Mouse (Mus musculus) R1 (cell line): ENCODE measurements around the gene Sgk1.

Experiments
- DNase-seq: peaks from one replicate; pipeline ENCODE4 v3.0.0-alpha.2; 2018; ENCODE audit warnings: low read depth, low spot score

The Sgk1 gene

DNA sequence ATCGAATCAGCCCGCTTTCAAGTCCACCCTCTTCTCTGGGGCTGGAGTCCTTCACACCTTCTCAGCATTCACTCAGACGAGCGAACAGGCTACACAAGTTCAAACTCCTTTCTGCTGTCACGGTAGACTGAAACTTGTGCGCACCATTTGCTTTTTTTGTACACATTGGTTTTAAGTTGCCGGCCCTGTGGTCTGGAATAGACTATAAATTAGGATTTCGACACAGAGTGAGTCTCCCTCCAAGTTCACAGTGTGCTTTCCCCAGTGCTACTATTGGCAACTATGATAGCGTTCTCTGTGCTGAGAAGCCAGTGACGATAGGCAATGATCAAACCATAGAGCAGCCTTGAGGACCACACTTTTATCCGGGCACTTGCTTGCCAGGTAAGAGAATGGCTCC, 91.7 kb downstream of the Sgk1 start:
- DNase-seq, result no peak

DNA sequence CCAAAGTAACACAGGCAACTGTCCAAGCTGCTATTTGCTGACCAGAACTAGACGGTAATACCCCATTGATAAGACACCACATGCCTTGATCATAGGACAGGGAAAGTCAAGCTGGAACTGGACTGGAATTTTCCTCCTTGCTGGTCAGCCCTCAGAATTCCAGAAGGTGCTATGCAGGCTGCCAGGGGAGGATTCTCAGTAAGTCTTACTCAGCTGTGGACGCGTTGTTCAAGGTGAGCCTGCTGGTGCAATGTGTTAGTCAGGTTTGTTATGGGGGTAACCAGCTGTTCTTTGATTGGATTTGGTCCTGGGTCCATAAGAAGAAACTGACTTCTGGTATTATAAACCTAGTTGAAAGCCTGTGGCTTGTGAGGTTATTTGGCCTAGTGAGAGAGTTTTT, 92.8 kb downstream of the Sgk1 start:
- DNase-seq, result no peak

DNA sequence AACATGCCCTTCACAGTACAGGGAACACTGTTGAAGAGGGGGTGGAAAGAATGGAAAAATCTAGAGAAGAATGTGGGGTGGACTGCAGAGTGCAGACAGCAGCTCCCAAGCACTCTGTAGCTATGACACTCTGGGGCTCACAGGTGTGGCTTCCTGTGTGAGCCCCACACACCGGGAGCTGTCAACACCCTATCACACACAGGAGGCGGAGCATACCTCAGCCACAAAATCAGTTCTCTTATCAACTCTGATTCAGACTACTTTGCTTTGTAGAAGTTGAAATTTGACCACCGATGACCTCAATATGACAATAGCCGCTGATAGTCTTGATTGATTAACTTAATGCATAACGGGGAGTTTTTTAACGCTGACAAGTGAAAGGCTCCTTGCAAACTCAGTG, 93.4 kb downstream of the Sgk1 start:
- DNase-seq, result no peak

DNA sequence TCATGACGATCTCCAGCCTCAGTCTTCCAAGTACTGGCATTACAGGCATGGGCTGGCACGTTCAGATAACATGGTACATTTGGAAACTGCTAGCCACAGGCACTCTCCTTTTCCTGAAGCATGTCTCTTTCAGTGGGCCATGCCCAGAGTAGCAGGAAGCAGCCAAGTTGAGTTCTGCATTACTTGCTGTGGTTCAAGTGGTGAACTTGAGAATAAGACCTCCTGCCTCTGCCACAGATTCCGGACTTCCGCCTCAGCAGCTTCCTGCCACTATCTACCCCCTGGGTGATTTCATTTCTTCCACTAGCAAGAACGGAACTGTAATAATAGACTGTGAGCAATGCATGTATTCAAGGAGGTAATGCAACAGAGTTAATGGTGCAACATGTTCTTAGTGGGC, 94.3 kb downstream of the Sgk1 start:
- DNase-seq, result no peak

DNA sequence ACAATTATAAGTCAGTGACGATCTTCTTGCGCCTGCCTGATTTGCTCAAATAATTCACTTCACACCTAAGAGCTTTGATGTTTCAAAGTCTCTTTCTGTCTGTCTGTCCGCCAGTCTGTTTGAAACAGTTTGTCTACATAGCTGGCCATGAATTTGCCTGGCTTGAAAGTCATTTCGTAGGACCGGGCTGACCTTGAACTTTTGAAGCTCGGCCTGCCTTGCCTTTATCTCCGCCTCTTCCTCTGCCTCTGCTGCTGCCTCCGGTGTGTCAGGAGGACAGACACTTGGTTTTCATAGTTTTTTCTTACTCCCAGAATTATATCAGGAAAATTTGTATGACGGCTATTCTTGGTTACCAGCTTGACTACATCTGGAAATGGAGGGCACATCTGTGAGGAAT, 96.4 kb downstream of the Sgk1 start:
- peak; percentile 92 for DNase-seq

DNA sequence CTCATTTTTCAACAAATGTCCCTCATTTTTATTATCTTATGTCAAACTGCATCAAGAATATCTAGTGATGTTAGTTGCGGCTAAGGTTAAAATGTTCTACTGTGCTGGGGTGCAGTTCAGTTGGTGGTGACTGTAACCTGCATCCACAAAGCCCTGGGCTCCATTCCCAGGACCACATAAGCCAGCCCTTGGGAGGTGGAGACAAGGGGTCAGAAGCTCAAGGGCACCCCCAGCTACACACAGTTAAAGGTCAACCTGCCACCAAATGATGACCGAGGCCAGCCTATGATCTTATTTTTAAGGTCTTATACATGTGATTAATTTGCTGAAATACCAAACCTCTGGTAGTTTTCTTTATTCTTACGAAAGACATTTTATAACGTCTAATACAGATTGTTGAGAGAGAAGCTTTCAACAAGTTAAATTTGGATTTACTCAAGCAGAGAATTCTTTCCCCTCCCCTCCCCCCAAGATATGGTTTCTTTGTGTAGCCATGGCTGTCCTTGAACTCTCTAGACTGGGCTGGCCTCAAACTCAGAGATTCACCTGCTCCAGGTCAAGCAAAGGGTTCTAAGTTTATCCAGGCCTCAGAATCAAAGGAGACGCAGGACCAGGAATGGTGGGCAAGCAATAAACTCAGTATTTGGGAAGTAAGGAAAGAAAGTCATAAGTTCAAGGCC, 97.4 kb downstream of the Sgk1 start:
- peak; percentile 84 for DNase-seq

DNA sequence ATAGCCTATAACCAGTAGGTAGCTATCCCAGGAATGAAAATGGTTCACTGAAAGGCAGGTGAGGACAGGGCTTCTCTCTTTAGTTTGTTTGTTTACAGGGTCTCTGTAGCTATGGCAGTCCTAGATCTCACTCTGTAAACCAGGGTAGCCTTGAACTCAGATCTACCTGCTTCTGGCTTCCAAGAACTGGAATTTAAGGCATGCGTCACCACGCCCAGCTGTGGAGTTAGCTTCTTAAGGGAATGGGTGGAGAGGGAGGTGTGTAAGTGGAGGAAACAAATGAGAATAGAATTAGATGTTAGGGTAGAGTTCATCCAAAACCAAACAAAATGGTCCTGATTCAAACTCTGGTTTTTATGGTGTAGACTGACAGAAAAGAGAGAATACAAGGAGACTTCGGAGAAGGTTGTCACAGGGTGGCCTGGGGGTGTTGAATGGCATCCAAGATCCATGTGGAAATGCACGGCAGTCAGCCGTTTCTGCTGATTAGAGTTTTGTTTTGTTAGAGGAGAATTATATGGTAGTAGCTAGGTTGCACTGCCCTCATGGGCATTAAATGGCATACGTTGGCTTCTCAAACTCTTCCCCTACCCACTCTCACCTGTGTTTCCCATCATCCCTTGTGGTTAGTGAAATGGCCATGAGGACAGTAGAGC, 98.9 kb downstream of the Sgk1 start:
- peak; percentile 98 for DNase-seq

DNA sequence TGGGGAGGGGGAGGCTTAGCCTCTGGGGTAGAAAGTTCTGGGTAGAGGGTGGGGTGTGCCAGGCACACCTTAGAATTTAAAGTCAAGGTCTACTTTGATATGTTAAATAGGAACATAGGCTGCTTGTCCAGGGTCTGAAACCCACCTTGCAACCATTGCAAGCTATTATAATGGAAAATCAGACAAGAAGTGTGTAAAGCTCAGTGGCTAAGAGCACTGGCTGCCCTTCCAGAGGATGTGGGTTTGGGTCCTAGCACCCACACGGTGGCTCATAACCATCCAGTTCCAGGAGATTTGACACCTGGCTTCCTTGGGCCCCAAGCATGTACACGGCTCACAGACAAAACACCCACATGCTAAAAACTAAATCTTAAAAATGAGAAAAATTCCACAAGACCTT, 100.3 kb downstream of the Sgk1 start:
- DNase-seq, result peak; percentile 69

DNA sequence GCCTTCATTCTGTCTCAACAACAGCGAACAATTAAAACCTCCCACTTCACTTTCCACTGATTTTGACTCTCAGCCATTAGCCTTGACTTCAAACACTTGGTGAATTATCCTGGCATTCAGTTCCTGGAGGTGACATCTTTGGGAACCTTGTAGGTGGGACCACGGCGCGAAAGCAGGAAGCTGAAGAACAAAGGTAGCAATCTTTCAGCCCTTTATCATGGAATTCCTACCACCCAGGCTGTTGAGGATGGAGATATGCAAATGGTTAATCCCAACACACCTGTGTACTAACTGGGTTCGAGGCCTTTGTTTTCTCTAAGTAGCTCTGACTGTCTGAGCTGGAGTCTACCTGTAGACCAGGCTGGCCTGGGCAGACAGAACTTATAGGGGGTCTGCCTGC, 106.5 kb downstream of the Sgk1 start:
- DNase-seq, result peak; percentile 97

DNA sequence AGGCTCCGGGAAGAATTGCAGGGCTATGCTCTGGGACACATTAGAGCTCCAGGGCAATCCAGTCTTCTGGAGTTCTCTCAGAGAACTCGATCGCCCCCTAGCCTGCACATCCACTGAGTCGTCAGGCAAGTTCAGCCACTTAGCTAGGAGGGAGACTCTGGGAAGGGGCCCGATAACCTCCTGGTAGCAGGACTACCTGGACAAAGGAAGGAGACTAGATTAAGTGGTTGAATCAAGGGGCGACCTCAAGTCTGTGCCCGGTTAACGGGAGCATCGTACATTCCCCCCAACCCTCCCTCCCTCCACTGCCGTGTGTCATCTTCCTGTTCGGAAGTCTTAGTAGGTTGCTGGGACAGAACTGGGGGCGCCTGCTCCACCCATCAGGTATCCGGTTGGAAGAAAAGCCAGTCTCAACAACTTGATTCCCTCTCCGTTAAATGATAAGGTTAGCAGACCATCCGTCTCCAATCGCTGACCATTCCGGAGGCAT, 109.4 kb downstream of the Sgk1 start:
- DNase-seq, result peak; percentile 92

DNA sequence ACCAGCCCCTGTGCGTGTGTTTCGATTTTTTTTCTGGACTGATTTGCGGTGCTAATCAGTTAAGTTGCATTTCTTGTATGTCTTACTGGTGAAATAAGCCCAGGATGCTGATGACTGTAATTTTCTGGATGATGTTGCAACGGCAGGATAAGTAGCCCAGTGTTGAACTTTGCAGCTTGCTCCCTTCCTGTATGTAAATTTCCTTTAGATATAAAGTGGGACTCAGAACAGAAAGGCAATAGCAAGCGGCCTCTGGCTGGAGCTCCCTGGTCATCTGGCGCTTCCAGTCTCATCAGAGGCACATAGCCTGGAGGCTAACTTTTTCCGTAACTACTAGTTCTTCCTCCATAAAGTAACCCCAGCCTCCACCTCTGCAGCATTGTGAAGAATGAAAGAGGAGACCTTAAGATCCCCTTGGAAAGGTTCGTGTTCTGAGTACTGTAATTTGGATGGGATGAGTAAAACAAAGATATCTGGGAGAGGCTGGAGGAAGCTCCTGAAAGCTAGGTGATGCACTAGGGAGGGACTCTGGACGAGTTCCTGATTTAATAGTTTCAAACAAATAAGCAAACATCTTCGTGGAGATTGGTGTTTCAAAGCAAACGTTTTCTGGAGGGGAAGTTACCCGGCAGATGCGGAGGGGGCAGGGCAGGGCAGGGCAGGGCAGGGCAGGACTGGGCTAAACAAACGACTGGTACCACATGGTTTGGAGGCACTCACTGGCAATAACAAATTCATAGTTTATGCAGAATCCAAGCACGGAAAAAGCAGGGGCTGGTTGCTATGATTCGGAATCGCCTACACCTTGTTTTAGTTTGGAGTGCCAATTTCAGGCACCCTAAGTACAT, 110.2 kb downstream of the Sgk1 start:
- DNase-seq, result no peak

DNA sequence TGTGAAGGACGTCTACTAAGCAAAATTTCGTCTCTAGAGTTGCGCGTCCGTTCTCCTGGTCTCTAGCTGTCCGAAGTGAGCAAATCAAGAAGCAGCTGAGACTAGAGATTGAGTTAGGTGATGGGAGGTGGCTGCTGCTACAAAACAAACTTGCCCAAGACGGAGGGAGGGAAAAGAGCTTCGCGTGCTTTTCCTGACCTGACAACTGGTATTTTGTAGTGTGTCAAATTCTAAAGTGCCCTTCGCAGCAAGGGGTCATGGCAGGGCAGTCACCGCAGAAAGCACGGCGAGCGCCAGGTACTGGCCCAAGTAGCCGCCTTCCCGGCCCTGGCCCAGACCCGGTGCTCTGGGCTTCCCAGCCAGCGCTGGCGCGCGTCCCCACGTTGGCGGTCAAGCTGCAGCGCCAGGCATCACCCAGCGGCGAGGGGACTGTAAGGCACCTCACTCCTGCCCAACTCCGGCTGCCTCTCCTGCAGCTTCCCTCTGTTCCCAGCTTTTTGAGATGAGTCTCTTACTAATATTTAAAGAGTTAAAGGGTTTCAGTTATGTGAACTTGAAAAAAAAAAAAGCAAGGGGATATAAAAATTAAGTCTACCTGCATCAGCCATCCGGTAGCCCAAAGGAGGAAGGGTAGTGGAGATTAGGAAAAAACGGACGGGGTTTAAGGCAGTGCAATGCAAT, 111.0 kb downstream of the Sgk1 start:
- DNase-seq, result peak; percentile 79

DNA sequence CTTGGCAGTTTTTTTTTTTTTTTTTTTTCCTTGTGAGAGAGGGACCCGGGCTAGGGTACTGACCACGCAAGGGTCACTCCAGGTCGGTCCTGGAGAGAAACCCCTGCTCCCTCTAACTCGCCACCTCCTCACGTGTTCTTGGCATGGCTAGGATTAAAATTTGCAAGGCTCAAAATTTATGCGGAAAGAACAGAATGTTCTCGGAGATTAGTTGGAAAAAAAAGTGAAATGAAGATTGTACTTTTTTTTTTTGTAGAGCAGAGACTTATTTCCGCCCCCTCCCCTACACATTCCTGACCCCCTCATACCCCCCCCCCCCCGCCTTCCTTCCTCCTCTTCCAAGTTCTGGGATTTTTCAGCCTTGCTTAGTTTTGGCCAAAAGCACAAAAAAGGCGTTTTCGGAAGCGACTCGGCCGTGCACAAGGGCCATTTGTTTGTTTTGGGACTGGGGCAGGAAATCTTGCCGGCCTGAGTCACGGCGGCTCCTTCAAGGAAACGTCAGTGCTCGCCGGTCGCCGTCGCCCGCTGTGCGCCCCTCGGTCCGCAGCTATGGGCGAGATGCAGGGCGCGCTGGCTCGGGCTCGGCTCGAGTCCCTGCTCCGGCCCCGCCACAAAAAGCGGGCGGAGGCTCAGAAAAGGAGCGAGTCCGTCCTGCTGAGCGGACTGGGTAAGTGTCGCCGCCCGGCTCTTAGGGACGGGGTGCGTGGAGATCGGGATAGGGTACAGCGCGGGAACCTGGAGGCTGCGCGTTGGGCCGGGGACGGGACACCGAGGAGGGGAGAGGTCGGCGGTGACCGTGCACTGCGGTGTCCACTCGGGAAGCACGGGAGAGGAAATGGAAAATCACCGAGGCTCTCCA, 111.8 kb downstream of the Sgk1 start:
- no peak for DNase-seq

DNA sequence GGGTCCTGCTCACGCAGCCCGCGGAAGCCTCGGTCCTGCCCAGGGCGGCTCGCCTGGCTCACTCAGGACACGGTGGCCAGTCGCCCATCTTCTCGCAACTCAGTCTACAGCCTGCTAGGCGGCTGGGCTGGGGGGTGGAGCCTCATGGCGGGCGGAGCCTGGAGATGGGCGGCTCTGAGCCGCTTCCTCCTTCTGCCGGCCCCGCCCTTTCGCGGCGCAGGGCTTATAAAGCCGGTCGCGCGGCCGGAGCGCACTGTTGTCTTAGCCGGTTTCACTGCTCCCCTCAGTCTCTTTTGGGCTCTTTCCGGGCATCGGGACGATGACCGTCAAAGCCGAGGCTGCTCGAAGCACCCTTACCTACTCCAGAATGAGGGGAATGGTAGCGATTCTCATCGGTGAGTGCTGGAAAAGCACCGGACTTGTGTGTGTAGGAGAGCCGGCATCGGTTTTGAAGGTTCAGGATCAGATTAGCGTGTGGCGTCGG, 112.5 kb downstream of the Sgk1 start:
- peak; percentile 91 for DNase-seq

DNA sequence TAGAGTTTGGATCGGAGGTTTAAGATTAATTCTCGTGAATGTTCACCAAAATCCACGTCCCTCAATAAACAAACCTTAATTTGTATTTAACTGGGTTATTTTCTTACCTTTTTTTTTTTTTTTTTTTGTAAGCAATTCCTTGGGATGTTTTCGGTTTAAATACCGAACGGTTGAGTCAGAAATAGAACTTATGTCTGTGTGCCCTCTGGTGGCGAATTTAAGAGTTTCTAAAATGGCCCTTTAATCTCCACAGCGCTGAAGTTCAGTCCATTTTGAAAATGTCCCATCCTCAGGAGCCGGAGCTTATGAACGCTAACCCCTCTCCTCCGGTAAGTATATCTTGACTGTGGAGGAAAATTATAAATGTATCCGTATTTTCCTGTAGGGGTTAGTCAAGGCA, 113.2 kb downstream of the Sgk1 start:
- peak; percentile 79 for DNase-seq

DNA sequence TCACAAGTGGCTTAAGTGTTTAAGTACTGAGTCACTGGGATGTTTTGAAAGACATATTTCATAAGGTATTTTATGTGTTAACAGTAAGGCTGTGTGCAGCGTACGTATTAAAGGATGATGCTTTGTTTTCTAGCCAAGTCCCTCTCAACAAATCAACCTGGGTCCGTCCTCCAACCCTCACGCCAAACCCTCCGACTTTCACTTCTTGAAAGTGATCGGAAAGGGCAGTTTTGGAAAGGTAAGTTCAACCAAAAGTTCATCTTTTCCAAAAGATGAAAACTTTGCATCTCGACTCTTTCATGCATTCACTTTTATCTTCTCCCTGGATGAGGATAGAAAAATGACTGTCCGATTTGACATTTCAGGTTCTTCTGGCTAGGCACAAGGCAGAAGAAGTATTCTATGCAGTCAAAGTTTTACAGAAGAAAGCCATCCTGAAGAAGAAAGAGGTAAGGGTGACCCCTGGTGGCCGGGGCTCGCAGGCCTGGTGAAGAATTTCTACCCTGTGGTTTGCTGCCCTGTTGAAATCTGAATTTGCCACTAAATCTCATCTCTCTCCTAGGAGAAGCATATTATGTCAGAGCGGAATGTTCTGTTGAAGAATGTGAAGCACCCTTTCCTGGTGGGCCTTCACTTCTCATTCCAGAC, 113.8 kb downstream of the Sgk1 start:
- DNase-seq, result peak; percentile 69

DNA sequence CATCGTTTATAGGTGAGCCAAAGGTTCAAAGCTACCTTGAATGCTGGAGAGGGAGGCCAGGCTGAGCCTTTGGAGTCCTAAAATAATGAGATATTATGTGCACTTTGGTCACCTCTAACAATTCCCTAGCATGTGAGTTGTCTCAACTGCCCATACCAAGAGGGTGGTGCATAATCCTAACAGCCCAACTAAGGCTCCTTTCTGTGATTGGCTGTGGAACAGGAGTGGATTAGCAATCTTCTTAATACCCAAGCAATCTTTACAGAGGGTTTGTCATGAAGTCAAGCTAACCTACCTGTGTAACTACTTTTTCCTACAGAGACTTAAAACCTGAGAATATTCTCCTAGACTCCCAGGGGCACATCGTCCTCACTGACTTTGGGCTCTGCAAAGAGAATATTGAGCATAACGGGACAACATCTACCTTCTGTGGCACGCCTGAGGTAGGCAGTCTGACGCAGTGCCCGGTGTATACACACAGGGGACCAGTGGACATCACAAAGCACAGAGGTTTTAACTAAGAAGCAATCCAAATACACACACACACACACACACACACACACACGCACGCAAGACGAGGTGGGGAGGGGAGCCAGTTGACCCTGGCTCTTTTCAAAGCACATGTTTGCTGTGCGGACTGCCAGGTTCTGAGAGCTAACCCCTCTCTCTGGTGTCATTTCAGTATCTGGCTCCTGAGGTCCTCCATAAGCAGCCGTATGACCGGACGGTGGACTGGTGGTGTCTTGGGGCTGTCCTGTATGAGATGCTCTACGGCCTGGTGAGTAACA, 114.9 kb downstream of the Sgk1 start:
- no peak for DNase-seq

DNA sequence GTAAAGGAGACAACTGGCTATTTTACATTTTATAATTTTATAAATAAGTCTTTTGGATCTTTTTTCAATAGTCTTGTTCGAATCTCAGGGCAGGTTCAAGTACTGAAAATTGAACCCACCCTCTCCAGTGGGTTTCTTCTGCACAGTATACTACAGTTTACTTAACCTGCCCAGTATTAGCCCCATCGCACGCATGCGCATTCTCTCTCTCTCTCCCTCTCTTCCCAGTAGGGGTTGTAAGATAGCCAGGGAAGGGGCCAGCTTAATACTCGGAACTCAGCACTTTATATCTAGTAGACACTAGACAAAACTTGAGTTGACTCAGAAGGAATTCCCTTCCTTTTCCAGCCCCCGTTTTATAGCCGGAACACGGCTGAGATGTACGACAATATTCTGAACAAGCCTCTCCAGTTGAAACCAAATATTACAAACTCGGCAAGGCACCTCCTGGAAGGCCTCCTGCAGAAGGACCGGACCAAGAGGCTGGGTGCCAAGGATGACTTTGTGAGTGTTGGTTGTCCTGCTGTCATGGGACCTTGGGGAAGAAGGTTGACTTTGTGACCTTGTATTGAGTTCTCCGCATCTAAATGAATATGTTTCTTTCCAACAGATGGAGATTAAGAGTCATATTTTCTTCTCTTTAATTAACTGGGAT, 115.7 kb downstream of the Sgk1 start:
- DNase-seq, result no peak
